ENCODE assay signal across 7 mouse cellular contexts in the genomic region with DNA sequence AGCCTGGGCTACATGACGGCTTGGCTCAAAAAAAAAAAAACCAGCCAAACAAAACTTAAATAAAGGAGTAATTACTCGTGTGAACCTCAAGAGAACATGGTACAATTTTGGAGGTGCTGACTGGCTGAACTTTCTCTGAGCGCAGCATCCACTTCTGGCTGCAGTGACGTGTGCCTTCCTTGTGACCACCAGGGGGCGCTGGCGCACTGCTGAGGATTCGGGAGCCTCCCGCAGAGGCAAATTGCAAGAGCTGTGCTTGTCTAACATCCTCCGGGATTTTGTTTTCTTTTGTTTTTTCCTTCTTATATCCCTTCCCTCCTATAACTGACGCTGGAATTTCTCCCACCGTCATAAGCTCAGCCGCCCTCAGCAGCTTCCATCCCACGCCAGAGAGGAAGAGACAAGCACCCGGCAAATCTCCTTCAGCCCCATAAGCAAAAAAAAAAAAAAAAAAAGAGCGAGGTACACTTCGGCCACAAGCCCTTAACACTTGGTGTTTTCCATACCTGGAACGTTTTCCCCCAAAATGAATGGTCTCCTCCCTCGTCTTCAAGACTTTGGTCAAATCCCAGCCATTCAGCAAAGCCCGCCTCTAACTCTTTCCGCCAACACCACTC. TPM values are rescaled to one million over a fixed set of nuclear protein-coding genes. Genes with fewer than 3 reads are reported as not detected.
A peak's percentile ranks its signal among the peaks of the same experiment; 100 is the strongest.
DNase-seq lines count a peak whose midpoint lies in the region; ATAC-seq and TF ChIP-seq lines count a peak whose summit lies in the region.

No protein-coding gene starts in this region.

- peak; percentile 96 for TF ChIP-seq CTCF in kidney, adult 2 months (conservative IDR thresholded peaks at IDR 0.05; ENCODE audit: insufficient read depth, insufficient read length, low read depth, low read length)
- TF ChIP-seq CTCF in spleen, adult 2 months (IDR thresholded peaks at IDR 0.05; ENCODE audit: extremely low read depth, insufficient read depth, insufficient read length, insufficient replicate concordance) = peak; percentile 99

- peak overlapping the region; percentile 43; the same call in 1 of the 2 replicates for H3K9ac ChIP-seq in embryonic facial prominence, embryonic 11.5 days (replicated peaks; ENCODE audit: low read length)
- H3K9ac ChIP-seq in limb, embryonic 12.5 days (replicated peaks) = 0 out of 2 replicates have a peak overlapping the region, but pooled peaks have one; percentile 34
- no peak overlapping the region for H3K9ac ChIP-seq in midbrain, embryonic 16.5 days (ENCODE audit: low read depth, low read length)

- H3K4me2 ChIP-seq in embryonic facial prominence, embryonic 11.5 days (ENCODE audit: low read depth, low read length) = peak overlapping the region; percentile 41
- H3K4me2 ChIP-seq in limb, embryonic 12.5 days = peak overlapping the region; percentile 56
- peak overlapping the region; percentile 64 for H3K4me2 ChIP-seq in midbrain, embryonic 16.5 days (ENCODE audit: low read length)

- H3K27ac ChIP-seq in embryonic facial prominence, embryonic 11.5 days (replicated peaks; ENCODE audit: low read depth, low read length) = no peak overlapping the region
- no peak overlapping the region for H3K27ac ChIP-seq in kidney, adult 2 months (ENCODE audit: insufficient read depth, low read depth, low read length)
- H3K27ac ChIP-seq in limb, embryonic 12.5 days = no peak overlapping the region
- H3K27ac ChIP-seq in midbrain, embryonic 16.5 days (ENCODE audit: low read length) = no peak overlapping the region
- no peak overlapping the region for H3K27ac ChIP-seq in spleen, adult 2 months (ENCODE audit: insufficient read depth, low read length)

- no peak for TF ChIP-seq POLR2A in kidney, adult 2 months (IDR thresholded peaks at IDR 0.05; ENCODE audit: low read depth, low read length)
- no peak for TF ChIP-seq POLR2A in spleen, adult 2 months (IDR thresholded peaks at IDR 0.05; ENCODE audit: low read depth, low read length)

- no peaks in the 10 kb centered on the region for H3K27me3 ChIP-seq in embryonic facial prominence, embryonic 11.5 days (ENCODE audit: control insufficient read depth, insufficient read depth, low read length)
- H3K27me3 ChIP-seq in kidney, adult 2 months (replicated peaks; ENCODE audit: control insufficient read depth, insufficient read depth, low read length) = no peaks in the 10 kb centered on the region
- H3K27me3 ChIP-seq in limb, embryonic 12.5 days = peaks cover 28% of the 10 kb centered on the region; the same call in 1 of the 2 replicates
- no peaks in the 10 kb centered on the region for H3K27me3 ChIP-seq in midbrain, embryonic 16.5 days (ENCODE audit: control insufficient read depth, insufficient read depth, low read depth, low read length)
- peaks cover 4% of the 10 kb centered on the region; the same call in 1 of the 2 replicates for H3K27me3 ChIP-seq in spleen, adult 2 months (ENCODE audit: control insufficient read depth, insufficient read depth, low read length)

- no peaks in the 10 kb centered on the region for H3K4me1 ChIP-seq in embryonic facial prominence, embryonic 11.5 days (ENCODE audit: control insufficient read depth, insufficient read depth, low read length)
- H3K4me1 ChIP-seq in kidney, adult 2 months (ENCODE audit: control insufficient read depth, insufficient read depth, low read length) = no peaks in the 10 kb centered on the region
- H3K4me1 ChIP-seq in limb, embryonic 12.5 days (replicated peaks) = 0 out of 2 replicates have a peak, but pooled peaks cover 5% of the 10 kb centered on the region
- H3K4me1 ChIP-seq in midbrain, embryonic 16.5 days (ENCODE audit: control insufficient read depth, insufficient read depth, low read length) = no peaks in the 10 kb centered on the region
- H3K4me1 ChIP-seq in spleen, adult 2 months (ENCODE audit: control insufficient read depth, insufficient read depth, insufficient read length) = no peaks in the 10 kb centered on the region

- WGBS in embryonic facial prominence, embryonic 11.5 days = 11% methylated on average over 19 of the region's 20 CpGs
- WGBS in kidney, adult 2 months = 9% methylated on average over 20 of the region's 20 CpGs
- WGBS in limb, embryonic 12.5 days = 9% methylated on average over 20 of the region's 20 CpGs
- 9% methylated on average over 20 of the region's 20 CpGs for WGBS in midbrain, embryonic 16.5 days
- whole genome bisulfite sequencing in spleen, adult 2 months = 14% methylated on average over 20 of the region's 20 CpGs

- peak overlapping the region; percentile 25 for H3K4me3 ChIP-seq in embryonic facial prominence, embryonic 11.5 days (ENCODE audit: low read depth, low read length)
- no peak overlapping the region for H3K4me3 ChIP-seq in kidney, adult 2 months (ENCODE audit: insufficient read depth, low read depth, low read length)
- H3K4me3 ChIP-seq in limb, embryonic 12.5 days (replicated peaks) = peak overlapping the region; percentile 31
- H3K4me3 ChIP-seq in midbrain, embryonic 16.5 days (ENCODE audit: low read depth, low read length) = peak overlapping the region; percentile 33
- no peak overlapping the region; the same call in 1 of the 2 replicates for H3K4me3 ChIP-seq in spleen, adult 2 months (ENCODE audit: extremely low read depth, insufficient read depth, insufficient read length)

- DNase-seq in adrenal gland, postnatal 14 days = peak; percentile 93
- peak; percentile 89 for DNase-seq in embryonic facial prominence, embryonic 11.5 days (ENCODE audit: low spot score)
- DNase-seq in heart, adult 18-20 months = peak; percentile 75 to 91
- DNase-seq in kidney, adult 2 months = peak; percentile 84
- DNase-seq in spleen, adult 2 months (ENCODE audit: low read depth in 1 of 2, low spot score in 2 of 2) = peak; percentile 31 to 67

- H3K36me3 ChIP-seq in embryonic facial prominence, embryonic 11.5 days (replicated peaks; ENCODE audit: control insufficient read depth, insufficient read depth, low read depth, low read length) = no peaks in the 10 kb centered on the region
- no peaks in the 10 kb centered on the region for H3K36me3 ChIP-seq in kidney, adult 2 months (ENCODE audit: control insufficient read depth, insufficient read depth, low read length)
- H3K36me3 ChIP-seq in limb, embryonic 12.5 days = peaks cover 6% of the 10 kb centered on the region; the same call in 1 of the 2 replicates
- peaks cover 3% of the 10 kb centered on the region; the same call in 1 of the 2 replicates for H3K36me3 ChIP-seq in midbrain, embryonic 16.5 days (ENCODE audit: control insufficient read depth, insufficient read depth, low read length)
- H3K36me3 ChIP-seq in spleen, adult 2 months (ENCODE audit: control insufficient read depth, insufficient read depth, low read length) = no peaks in the 10 kb centered on the region

- no peaks in the 10 kb centered on the region for H3K9me3 ChIP-seq in embryonic facial prominence, embryonic 11.5 days (replicated peaks; ENCODE audit: control insufficient read depth, low read length)
- peaks cover 4% of the 10 kb centered on the region; the same call in 1 of the 2 replicates for H3K9me3 ChIP-seq in limb, embryonic 12.5 days
- H3K9me3 ChIP-seq in midbrain, embryonic 16.5 days (replicated peaks; ENCODE audit: control insufficient read depth, low read length, poor library complexity, severe bottlenecking) = no peaks in the 10 kb centered on the region

- ATAC-seq in embryonic facial prominence, embryonic 11.5 days (replicated peaks; ENCODE audit: insufficient number of reproducible peaks, low FRiP score, low TSS enrichment, low read depth) = no peak
- ATAC-seq in limb, embryonic 12.5 days (ENCODE audit: insufficient number of reproducible peaks, insufficient read depth, low FRiP score, low TSS enrichment, low read depth) = no peak
- peak; percentile 70; the same call in 1 of the 2 replicates for ATAC-seq in midbrain, embryonic 16.5 days

RNA-seq across cellular contexts. Expression of a gene that starts 17.9 kb away (rescaled TPM):
- total RNA-seq in adrenal gland, postnatal 14 days (2021) = 5.3 and 8.3 TPM in 2 replicates
- 33.5 and 34.8 TPM in 2 replicates for polyA plus RNA-seq in embryonic facial prominence, embryonic 11.5 days (2014; fragmentation: Nextera tagmentation; extraction: Ambion mirVana)
- total RNA-seq in heart, adult 18-20 months (2021) = 1 to 10 TPM; 2.8 to 3.2 TPM
- polyA plus RNA-seq in kidney, adult 2 months (2012; rRNA removed) = 1.9 TPM in 2 replicates
- 30.3 and 30.4 TPM in 2 replicates for polyA plus RNA-seq in limb, embryonic 12.5 days (2016; fragmentation: Nextera tagmentation; extraction: Ambion mirVana)
- 45.3 and 45.9 TPM in 2 replicates for polyA plus RNA-seq in midbrain, embryonic 16.5 days (2015; fragmentation: Nextera tagmentation; extraction: Ambion mirVana)
- 2.2 and 2.4 TPM in 2 replicates for polyA plus RNA-seq in spleen, adult 2 months (2012; rRNA removed)

Comparison
In these comparisons a context has a peak if more than half of its experiments do, and no peak if none do; other contexts are left out.
1. H3K4me3 ChIP-seq: peak in embryonic facial prominence, embryonic 11.5 days (single experiment), limb, embryonic 12.5 days (single experiment) and midbrain, embryonic 16.5 days (single experiment); none in kidney, adult 2 months (single experiment) and spleen, adult 2 months (single experiment).
2. Peak in every context shown above with its lines, with median percentiles within 50 percentile points of each other: DNase-seq and H3K4me2 ChIP-seq.